Mouse (Mus musculus) hindbrain, embryonic 15.5 days (tissue): ENCODE data around the gene L1cam. TPM values are rescaled to one million over a fixed set of nuclear protein-coding genes. Genes with fewer than 3 reads are reported as not detected.

Experiments used
- ATAC-seq: fragments of 200-750 bp; cut with Nextera tagmentation; 2 replicates; pipeline ENCODE4 v1.8.0; 2017; ENCODE audit warnings: low read depth, moderate number of reproducible peaks, moderate TSS enrichment; ENCODE audit not compliant: low FRiP score
- H3K27ac ChIP-seq: fragments of 300-500 bp; sonication (generic); replicated peaks from 2 replicates; pipeline ENCODE4 v1.5.1; 2015; ENCODE audit warnings: mild to moderate bottlenecking, inconsistent platforms
- H3K27me3 ChIP-seq: fragments of 300-500 bp; sonication (generic); 2 replicates; pipeline ENCODE4 v1.6.1; 2015; ENCODE audit warnings: control low read depth, inconsistent platforms
- H3K36me3 ChIP-seq: fragments of 300-500 bp; sonication (generic); 2 replicates; pipeline ENCODE4 v1.6.1; 2015; ENCODE audit warnings: control low read depth, inconsistent platforms
- H3K4me1 ChIP-seq: fragments of 300-500 bp; sonication (generic); replicated peaks from 2 replicates; pipeline ENCODE4 v1.6.1; 2015; ENCODE audit warnings: control low read depth, inconsistent platforms
- H3K4me2 ChIP-seq: fragments of 300-500 bp; sonication (generic); 2 replicates; pipeline ENCODE4 v1.6.1; 2015; ENCODE audit warnings: moderate library complexity, mild to moderate bottlenecking, inconsistent platforms
- H3K4me3 ChIP-seq: fragments of 300-500 bp; sonication (generic); 2 replicates; pipeline ENCODE4 v1.5.1; 2015; ENCODE audit warnings: mild to moderate bottlenecking, inconsistent platforms
- H3K9ac ChIP-seq: fragments of 300-500 bp; sonication (generic); 2 replicates; pipeline ENCODE4 v1.6.1; 2015; ENCODE audit warnings: inconsistent platforms
- H3K9me3 ChIP-seq: fragments of 300-500 bp; sonication (generic); 2 replicates; pipeline ENCODE4 v1.6.1; 2016; ENCODE audit warnings: control low read depth, inconsistent platforms
- WGBS: fragments of 180-500 bp; shearing (Covaris S2); methylation state at CpG from one replicate; pipeline ENCODE4 v1.1.7; 2015; 5-methylcytosine and 5-hydroxymethylcytosine counted together
- polyA plus RNA-seq: library from polyadenylated mRNA; unstranded; fragments of >200 nt; fragmentation: Nextera tagmentation; extraction: Ambion mirVana; gene quantifications from 2 replicates; pipeline ENCODE4 v1.2.1, GENCODE M21; 2015

Gene L1cam
- polyA plus RNA-seq, 1 experiment from 2014 or later = 126 TPM

DNA sequence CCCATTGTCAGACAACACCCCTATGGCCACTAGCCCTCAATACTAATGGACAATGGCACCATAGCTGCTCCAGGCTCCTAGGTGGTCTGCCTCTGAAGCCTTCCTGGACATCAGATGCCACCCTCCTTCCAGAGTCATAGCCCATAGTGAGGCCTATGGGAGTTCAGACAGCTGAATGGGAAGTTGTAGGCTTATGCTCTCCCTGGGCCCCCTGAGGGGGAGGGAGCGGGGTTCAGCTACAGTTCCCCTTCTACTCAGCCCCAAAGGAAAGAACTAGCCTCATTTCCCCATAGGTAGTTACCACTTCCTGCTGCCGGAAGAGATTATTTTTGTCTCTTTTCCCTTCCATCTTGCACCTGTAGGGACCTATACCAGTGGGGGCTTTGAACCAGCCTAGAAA is 15.7 kb upstream of the L1cam start:
- Histone ChIP-seq H3K4me1 (0 out of 2 replicates have a peak, but pooled peaks cover 2% of the 10 kb centered on the region), H3K4me2 (no peak overlapping the region)
- 91% methylated on average over 2 of the region's 2 CpGs for WGBS

DNA sequence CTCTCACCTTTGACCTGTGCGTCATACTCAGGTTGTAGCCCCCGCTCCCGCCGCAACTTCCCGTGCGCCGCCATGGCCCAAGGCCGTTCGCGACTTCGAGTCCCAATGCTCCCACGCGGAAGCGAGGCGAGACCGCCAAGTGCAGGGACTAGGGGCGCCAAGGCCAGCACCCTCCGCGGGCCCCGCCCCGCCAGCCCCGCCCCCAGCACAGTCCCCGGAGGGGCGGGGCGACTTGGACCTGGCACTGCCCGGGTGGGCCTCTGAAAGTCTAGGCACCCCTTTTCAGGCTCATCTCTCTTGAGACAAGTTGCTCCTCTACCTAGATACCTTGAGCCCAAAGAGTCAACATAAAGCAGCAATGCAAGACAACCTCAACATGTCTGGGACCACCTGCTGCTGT is 15.3 kb upstream of the L1cam start:
- no peaks in the 10 kb centered on the region for H3K27me3 ChIP-seq
- ATAC-seq = no peak

More for the DNA sequence above, 15.7 kb upstream of the L1cam start:
- H3K27me3 ChIP-seq = no peaks in the 10 kb centered on the region
- no peaks in the 10 kb centered on the region for H3K36me3 ChIP-seq
- no peak overlapping the region for H3K9ac ChIP-seq
- no peak for ATAC-seq
- no peaks in the 10 kb centered on the region for H3K9me3 ChIP-seq
- no peak overlapping the region for H3K27ac ChIP-seq
- H3K4me3 ChIP-seq = no peak overlapping the region

DNA sequence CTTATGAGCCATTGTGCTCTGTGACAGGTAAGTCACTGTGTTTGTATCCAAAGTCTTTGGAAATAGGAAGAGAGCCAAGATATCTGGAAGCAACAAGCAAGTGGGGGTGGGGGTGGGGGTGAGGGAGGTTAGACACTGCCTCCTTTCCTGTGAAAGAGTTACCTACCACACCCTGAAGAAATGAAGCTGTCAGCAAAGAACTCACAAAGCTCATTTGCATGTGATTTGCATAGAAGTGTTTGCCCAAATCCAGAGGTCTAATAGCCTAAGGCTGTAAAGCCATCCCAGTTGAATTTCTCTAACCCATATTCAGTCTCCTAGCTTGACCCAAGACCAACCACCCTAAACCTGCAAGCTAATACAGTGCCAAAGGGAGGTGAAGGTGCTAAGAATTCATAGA is 14.5 kb upstream of the L1cam start:
- Histone ChIP-seq H3K9me3 (no peaks in the 10 kb centered on the region), H3K9ac (no peak overlapping the region), H3K4me1 (0 out of 2 replicates have a peak, but pooled peaks cover 2% of the 10 kb centered on the region), H3K27me3 (no peaks in the 10 kb centered on the region), H3K4me3 (no peak overlapping the region), H3K36me3 (no peaks in the 10 kb centered on the region), H3K27ac (no peak overlapping the region), H3K4me2 (0 out of 2 replicates have a peak overlapping the region, but pooled peaks have one; percentile 44)
- ATAC-seq = no peak

More for the DNA sequence above, 15.3 kb upstream of the L1cam start:
- 34% methylated on average over 22 of the region's 26 CpGs for WGBS
- peak overlapping the region; percentile 44 for H3K4me2 ChIP-seq
- H3K9me3 ChIP-seq = no peaks in the 10 kb centered on the region
- H3K4me1 ChIP-seq = 0 out of 2 replicates have a peak, but pooled peaks cover 2% of the 10 kb centered on the region
- H3K9ac ChIP-seq = no peak overlapping the region
- no peaks in the 10 kb centered on the region for H3K36me3 ChIP-seq
- H3K4me3 ChIP-seq = no peak overlapping the region
- H3K27ac ChIP-seq = no peak overlapping the region

GRCm38 (mm10) chrX:73910049-73910448 is 14.1 kb upstream of the L1cam start:
- Histone ChIP-seq H3K9me3 (no peaks in the 10 kb centered on the region), H3K4me2 (no peak overlapping the region), H3K36me3 (no peaks in the 10 kb centered on the region), H3K27ac (no peak overlapping the region), H3K9ac (no peak overlapping the region), H3K4me3 (no peak overlapping the region), H3K27me3 (no peaks in the 10 kb centered on the region), H3K4me1 (0 out of 2 replicates have a peak, but pooled peaks cover 2% of the 10 kb centered on the region)
- ATAC-seq = no peak
- 100% methylated on average over 1 of the region's 1 CpGs for WGBS

GRCm38 (mm10) chrX:73897959-73898358 is 2.1 kb upstream of the L1cam start:
- Histone ChIP-seq H3K36me3 (no peaks in the 10 kb centered on the region), H3K4me3 (no peak overlapping the region), H3K27ac (no peak overlapping the region), H3K27me3 (no peaks in the 10 kb centered on the region), H3K9ac (no peak overlapping the region), H3K4me2 (no peak overlapping the region), H3K4me1 (no peaks in the 10 kb centered on the region), H3K9me3 (no peaks in the 10 kb centered on the region)
- 73% methylated on average over 3 of the region's 3 CpGs for WGBS
- ATAC-seq = no peak

- H3K27ac ChIP-seq = no peak overlapping the region
- H3K4me2 ChIP-seq = no peak overlapping the region
- no peaks in the 10 kb centered on the region for H3K36me3 ChIP-seq
- no peak overlapping the region for H3K9ac ChIP-seq
- H3K4me1 ChIP-seq = no peaks in the 10 kb centered on the region
- no peak for ATAC-seq
- no peaks in the 10 kb centered on the region for H3K9me3 ChIP-seq
- no peaks in the 10 kb centered on the region for H3K27me3 ChIP-seq
- 95% methylated on average over 14 of the region's 14 CpGs for WGBS
- H3K4me3 ChIP-seq = no peak overlapping the region
Measured at GRCm38 (mm10) chrX:73892833-73893232, 3.1 kb downstream of the L1cam start.

- H3K4me1 ChIP-seq = no peaks in the 10 kb centered on the region
- no peak within 1 kb of the TSS for H3K4me2 ChIP-seq
- H3K9me3 ChIP-seq = no peaks in the 10 kb centered on the region
- 78% methylated on average over 6 of the region's 6 CpGs for WGBS
- no peaks in the 10 kb centered on the region for H3K27me3 ChIP-seq
- H3K9ac ChIP-seq = no peak within 1 kb of the TSS
- H3K36me3 ChIP-seq = no peaks in the 10 kb centered on the region
- no peak within 1 kb of the TSS for H3K27ac ChIP-seq
- no peak within 1 kb of the TSS for H3K4me3 ChIP-seq
- no peak for ATAC-seq
Measured at GRCm38 (mm10) chrX:73891551-73892152, 4.3 kb downstream of the L1cam start, which contains the start of gene Avpr2. TSS of gene Avpr2 (plus strand) at chrX:73892102.

- no peaks in the 10 kb centered on the region for H3K9me3 ChIP-seq
- H3K4me2 ChIP-seq = peak overlapping the region; percentile 61
- peak overlapping the region; percentile 83 for H3K27ac ChIP-seq
- H3K4me3 ChIP-seq = peak overlapping the region; percentile 60; the same call in 1 of the 2 replicates
- no peaks in the 10 kb centered on the region for H3K27me3 ChIP-seq
- no peaks in the 10 kb centered on the region for H3K36me3 ChIP-seq
- 22% methylated on average over 6 of the region's 6 CpGs for WGBS
- ATAC-seq = peak; percentile 10
- H3K9ac ChIP-seq = peak overlapping the region; percentile 70; the same call in 1 of the 2 replicates
- peaks cover 18% of the 10 kb centered on the region for H3K4me1 ChIP-seq
Measured at GRCm38 (mm10) chrX:73881463-73881862, 14.4 kb downstream of the L1cam start.

DNA sequence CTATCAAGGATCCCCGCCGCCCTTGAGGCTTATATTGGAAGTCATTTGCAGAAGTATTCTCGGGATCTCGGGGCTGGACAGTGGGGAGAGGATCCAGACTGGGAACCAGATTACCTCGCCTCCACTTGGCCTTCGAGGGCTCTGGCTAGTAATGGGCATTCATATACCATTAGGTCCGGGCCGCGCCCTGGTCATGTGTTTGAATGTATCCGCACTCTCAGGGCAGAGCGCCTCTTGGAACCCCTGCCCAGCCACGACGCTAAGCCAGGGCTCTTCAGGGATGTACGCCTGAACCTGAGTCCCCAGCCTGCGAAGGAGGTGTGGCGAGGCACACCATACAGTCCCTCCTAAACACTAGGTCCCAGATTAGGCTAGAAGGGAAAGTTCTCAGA is 14.9 kb downstream of the L1cam start:
- Histone ChIP-seq H3K27ac (peak overlapping the region; percentile 83), H3K27me3 (no peaks in the 10 kb centered on the region), H3K36me3 (no peaks in the 10 kb centered on the region), H3K9ac (peak overlapping the region; percentile 70), H3K4me1 (peaks cover 19% of the 10 kb centered on the region), H3K4me3 (peak overlapping the region; percentile 60), H3K9me3 (no peaks in the 10 kb centered on the region), H3K4me2 (peak overlapping the region; percentile 61)
- peak; percentile 45 for ATAC-seq
- WGBS = 30% methylated on average over 16 of the region's 16 CpGs

GRCm38 (mm10) chrX:73880194-73881035 is 15.5 kb downstream of the L1cam start:
- Histone ChIP-seq H3K27ac (peak overlapping the region; percentile 83), H3K27me3 (no peaks in the 10 kb centered on the region), H3K4me2 (peak overlapping the region; percentile 61), H3K9me3 (no peaks in the 10 kb centered on the region), H3K4me1 (peaks cover 25% of the 10 kb centered on the region), H3K4me3 (peak overlapping the region; percentile 60), H3K9ac (peak overlapping the region; percentile 70), H3K36me3 (no peaks in the 10 kb centered on the region)
- WGBS = 26% methylated on average over 31 of the region's 48 CpGs
- ATAC-seq = peak; percentile 73

DNA sequence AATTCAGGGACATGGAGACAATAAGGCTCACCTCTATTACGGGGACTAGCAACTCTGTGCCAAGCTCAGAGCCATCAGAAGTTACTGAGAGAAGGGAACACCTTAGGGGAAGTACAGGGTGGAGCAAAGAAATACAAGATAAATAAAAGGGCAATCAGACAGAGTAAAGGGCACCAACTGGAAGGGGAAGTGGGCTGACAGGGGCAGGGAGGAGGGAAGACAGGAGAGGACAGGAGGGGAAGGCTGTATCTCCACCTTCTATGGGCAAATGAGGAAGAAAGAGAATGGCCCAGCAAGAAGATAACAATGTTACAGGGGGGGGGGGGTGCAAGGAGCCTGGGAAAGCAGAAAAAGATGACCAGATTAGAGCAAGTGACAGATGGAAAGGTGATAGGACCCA is 18.9 kb downstream of the L1cam start:
- no peak for ATAC-seq
- Histone ChIP-seq H3K4me1 (peaks cover 25% of the 10 kb centered on the region), H3K9me3 (no peaks in the 10 kb centered on the region), H3K27me3 (no peaks in the 10 kb centered on the region), H3K36me3 (no peaks in the 10 kb centered on the region), H3K9ac (no peak overlapping the region), H3K4me3 (no peak overlapping the region; the same call in 1 of the 2 replicates), H3K27ac (no peak overlapping the region), H3K4me2 (peak overlapping the region; percentile 40)
- WGBS = 91% methylated on average over 1 of the region's 1 CpGs

DNA sequence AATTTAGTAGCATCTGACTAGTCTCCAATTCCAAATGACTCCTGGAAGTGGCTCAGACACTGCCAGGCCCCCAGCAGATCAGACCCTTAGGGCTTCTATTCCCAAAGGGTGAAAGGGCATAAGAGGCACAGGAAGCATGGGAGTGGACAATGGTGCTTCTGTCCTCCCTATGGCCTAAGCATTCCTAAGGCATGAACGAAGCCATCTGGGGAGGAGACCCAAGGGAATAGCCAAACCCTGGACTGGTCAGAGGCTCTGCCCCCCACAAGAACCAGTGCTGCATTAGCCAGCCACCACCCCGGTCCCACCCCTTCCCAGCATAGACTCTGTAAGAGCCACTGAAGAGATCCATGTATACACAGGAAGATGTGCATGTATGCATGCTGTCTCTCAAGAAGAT is 20.0 kb downstream of the L1cam start:
- Histone ChIP-seq H3K9me3 (no peaks in the 10 kb centered on the region), H3K4me2 (peak overlapping the region; percentile 40), H3K36me3 (no peaks in the 10 kb centered on the region), H3K4me1 (peaks cover 20% of the 10 kb centered on the region), H3K27me3 (no peaks in the 10 kb centered on the region), H3K27ac (no peak overlapping the region), H3K4me3 (0 out of 2 replicates have a peak overlapping the region, but pooled peaks have one; percentile 7), H3K9ac (no peak overlapping the region)
- 68% methylated on average over 2 of the region's 2 CpGs for WGBS
- ATAC-seq = no peak
